Mouse (Mus musculus) MEL (cell line): ENCODE results near the gene Tcf25. TPM values are rescaled to one million over a fixed set of nuclear protein-coding genes. Genes with fewer than 3 reads are reported as not detected.
A peak's percentile ranks its signal among the peaks of the same experiment; 100 is the strongest.

Source experiments
- DNase-seq: peaks from one replicate; pipeline ENCODE4 v3.0.0; 2011; ENCODE audit warnings: low read depth, low spot score
- H3K27ac ChIP-seq: 2 replicates; pipeline ENCODE4 v1.5.1; 2012; ENCODE audit warnings: low read depth, mild to moderate bottlenecking, control low read depth, low read length, moderate library complexity; ENCODE audit not compliant: control insufficient read depth
- H3K27me3 ChIP-seq, 2 experiments: fragments of 150-350 bp in 1 of 2; sonication (generic) in 1 of 2; 2 replicates each; pipeline ENCODE4 v1.6.1; 2012; ENCODE audit warnings: low read length in 2 of 2, mild to moderate bottlenecking in 2 of 2, improper control_type of control experiment in 1 of 2, moderate library complexity in 1 of 2; ENCODE audit not compliant: insufficient read depth in 2 of 2, control insufficient read depth in 1 of 2
- H3K36me3 ChIP-seq, 2 experiments: 2 replicates each; pipeline ENCODE4 v1.6.1; 2012 to 2014; ENCODE audit warnings: low read length in 2 of 2, improper control_type of control experiment in 1 of 2, inconsistent platforms in 1 of 2, mild to moderate bottlenecking in 1 of 2; ENCODE audit not compliant: insufficient read depth in 2 of 2, control insufficient read depth in 1 of 2
- H3K4me1 ChIP-seq, 2 experiments: fragments of 150-350 bp in 1 of 2; sonication (generic) in 1 of 2; 2 replicates each; pipeline ENCODE4 v1.6.1; 2012; ENCODE audit warnings: low read length in 2 of 2, improper control_type of control experiment in 1 of 2, mild to moderate bottlenecking in 1 of 2; ENCODE audit not compliant: insufficient read depth in 2 of 2, control insufficient read depth in 1 of 2
- H3K4me3 ChIP-seq, 2 experiments: fragments of 150-350 bp in 1 of 2; sonication (generic) in 1 of 2; 2 replicates each; pipeline ENCODE4 v1.5.1; 2012; ENCODE audit warnings: low read depth in 2 of 2, low read length in 2 of 2, mild to moderate bottlenecking in 2 of 2, moderate library complexity in 2 of 2, control low read depth in 1 of 2, improper control_type of control experiment in 1 of 2; ENCODE audit not compliant: control insufficient read depth in 1 of 2, insufficient read depth in 1 of 2
- H3K79me2 ChIP-seq: 2 replicates; pipeline ENCODE4 v1.6.1; 2012; ENCODE audit warnings: mild to moderate bottlenecking, low read length, moderate library complexity; ENCODE audit not compliant: control insufficient read depth, poor library complexity, insufficient read depth
- H3K9ac ChIP-seq: 2 replicates; pipeline ENCODE4 v1.6.1; 2012; ENCODE audit warnings: low read depth, mild to moderate bottlenecking, control low read depth, low read length, moderate library complexity; ENCODE audit not compliant: control insufficient read depth, poor library complexity, severe bottlenecking
- H3K9me3 ChIP-seq: fragments of 150-350 bp; sonication (generic); replicated peaks from 2 replicates; pipeline ENCODE4 v1.6.1; 2012; ENCODE audit warnings: mild to moderate bottlenecking, low read length, improper control_type of control experiment, moderate library complexity; ENCODE audit not compliant: insufficient read depth
- EP300 ChIP-seq, 2 experiments: IDR thresholded peaks; 2 replicates each; pipeline ENCODE4 v1.6.1; 2011; ENCODE audit warnings: improper control_type of control experiment in 2 of 2, low read length in 2 of 2, low read depth in 1 of 2, mild to moderate bottlenecking in 1 of 2
- ETS1 ChIP-seq: IDR thresholded peaks from 2 replicates; pipeline ENCODE4 v1.6.1; 2012; ENCODE audit warnings: low read depth, mild to moderate bottlenecking, inconsistent platforms, low read length, improper control_type of control experiment, moderate library complexity
- GATA1 ChIP-seq: IDR thresholded peaks from 2 replicates; pipeline ENCODE4 v1.6.1; 2011; ENCODE audit warnings: low read depth, low read length, improper control_type of control experiment
- HCFC1 ChIP-seq: IDR thresholded peaks from 2 replicates; pipeline ENCODE4 v1.6.1; 2012; ENCODE audit warnings: low read depth, mild to moderate bottlenecking, inconsistent platforms, low read length, improper control_type of control experiment, moderate library complexity
- JUND ChIP-seq: IDR thresholded peaks from 2 replicates; pipeline ENCODE4 v1.6.1; 2011; ENCODE audit warnings: low read depth, mild to moderate bottlenecking, improper control_type of control experiment, low read length
- MAZ ChIP-seq: IDR thresholded peaks from 2 replicates; pipeline ENCODE4 v1.6.1; 2012; ENCODE audit warnings: low read depth, mild to moderate bottlenecking, inconsistent platforms, low read length, improper control_type of control experiment
- MEF2A ChIP-seq: IDR thresholded peaks from 2 replicates; pipeline ENCODE4 v1.6.1; 2014; ENCODE audit warnings: low read depth, mild to moderate bottlenecking, inconsistent platforms, low read length, improper control_type of control experiment; ENCODE audit not compliant: poor library complexity, insufficient replicate concordance, severe bottlenecking; ENCODE audit errors: extremely low read depth
- MXI1 ChIP-seq: IDR thresholded peaks from 2 replicates; pipeline ENCODE4 v1.6.1; 2011; ENCODE audit warnings: mild to moderate bottlenecking, low read depth, low read length, improper control_type of control experiment
- MYB ChIP-seq: IDR thresholded peaks from 2 replicates; pipeline ENCODE4 v1.6.1; 2011; ENCODE audit warnings: mild to moderate bottlenecking, low read depth, low read length, improper control_type of control experiment
- MYC ChIP-seq: IDR thresholded peaks from 2 replicates; pipeline ENCODE4 v1.6.1; 2011; ENCODE audit warnings: low read depth, mild to moderate bottlenecking, low read length, improper control_type of control experiment, moderate library complexity
- POLR2A ChIP-seq, 2 experiments: IDR thresholded peaks; 2 replicates each; pipeline ENCODE4 v1.6.1; 2011 to 2012; ENCODE audit warnings: low read length in 2 of 2, mild to moderate bottlenecking in 2 of 2, control low read depth in 1 of 2, improper control_type of control experiment in 1 of 2, low read depth in 1 of 2, moderate library complexity in 1 of 2; ENCODE audit not compliant: control insufficient read depth in 1 of 2, insufficient read depth in 1 of 2, poor library complexity in 1 of 2
- RAD21 ChIP-seq: IDR thresholded peaks from 2 replicates; pipeline ENCODE4 v1.6.1; 2011; ENCODE audit warnings: mild to moderate bottlenecking, low read depth, low read length, improper control_type of control experiment
- RCOR1 ChIP-seq: IDR thresholded peaks from 2 replicates; pipeline ENCODE4 v1.6.1; 2012; ENCODE audit warnings: low read depth, mild to moderate bottlenecking, inconsistent platforms, low read length, improper control_type of control experiment
- SIN3A ChIP-seq: IDR thresholded peaks from 2 replicates; pipeline ENCODE4 v1.6.1; 2012; ENCODE audit warnings: low read length, improper control_type of control experiment, inconsistent platforms
- TAL1 ChIP-seq: IDR thresholded peaks from 2 replicates; pipeline ENCODE4 v1.6.1; 2012; ENCODE audit warnings: mild to moderate bottlenecking, inconsistent platforms, low read length, moderate library complexity, mixed read lengths
- TBP ChIP-seq: IDR thresholded peaks from 2 replicates; pipeline ENCODE4 v1.8.0; 2011; ENCODE audit warnings: low read depth, low read length, improper control_type of control experiment
- TCF12 ChIP-seq: IDR thresholded peaks from 2 replicates; pipeline ENCODE4 v1.6.1; 2014; ENCODE audit warnings: low read depth, mild to moderate bottlenecking, inconsistent platforms, low read length, improper control_type of control experiment, moderate library complexity
- UBTF ChIP-seq: IDR thresholded peaks from 2 replicates; pipeline ENCODE4 v1.6.1; 2012; ENCODE audit warnings: low read depth, mild to moderate bottlenecking, inconsistent platforms, low read length, improper control_type of control experiment, moderate library complexity, borderline replicate concordance; ENCODE audit not compliant: insufficient read depth
- USF2 ChIP-seq, 2 experiments: IDR thresholded peaks; 2 replicates each; pipeline ENCODE4 v1.6.1; 2011 to 2012; ENCODE audit warnings: improper control_type of control experiment in 2 of 2, low read length in 2 of 2, borderline replicate concordance in 1 of 2, inconsistent platforms in 1 of 2, low read depth in 1 of 2, mild to moderate bottlenecking in 1 of 2; ENCODE audit not compliant: insufficient read depth in 1 of 2
- ZKSCAN1 ChIP-seq: IDR thresholded peaks from 2 replicates; pipeline ENCODE4 v1.6.1; 2012; ENCODE audit warnings: low read depth, mild to moderate bottlenecking, inconsistent platforms, low read length, improper control_type of control experiment, moderate library complexity
- ZMIZ1 ChIP-seq: IDR thresholded peaks from 2 replicates; pipeline ENCODE4 v1.6.1; 2012; ENCODE audit warnings: low read depth, mild to moderate bottlenecking, inconsistent platforms, low read length, improper control_type of control experiment, moderate library complexity
- ZNF384 ChIP-seq: IDR thresholded peaks from 2 replicates; pipeline ENCODE4 v1.6.1; 2012; ENCODE audit warnings: low read depth, mild to moderate bottlenecking, inconsistent platforms, low read length, improper control_type of control experiment
- polyA plus RNA-seq, 2 experiments: library from polyadenylated mRNA; stranded (reverse) in 1 of 2; unstranded in 1 of 2; fragments of >175 nt in 1 of 2; fragments of >200 nt in 1 of 2; gene quantifications; 2 replicates each; pipeline versions ENCODE4 v1.2.1 to v1.2.4; 2012; ENCODE audit warnings: low replicate concordance in 2 of 2, low read depth in 1 of 2; ENCODE audit not compliant: insufficient read length in 2 of 2, insufficient read depth in 1 of 2, missing spikeins in 1 of 2
- total RNA-seq: library from RNA; depleted of rRNA; stranded (reverse); fragments of 300-350 nt; gene quantifications from 2 replicates; pipeline ENCODE4 v1.2.3, GENCODE M21; 2012

The Tcf25 gene
- total and polyA plus RNA-seq, 3 experiments: 107 to 327 TPM; not detected in 1

DNA sequence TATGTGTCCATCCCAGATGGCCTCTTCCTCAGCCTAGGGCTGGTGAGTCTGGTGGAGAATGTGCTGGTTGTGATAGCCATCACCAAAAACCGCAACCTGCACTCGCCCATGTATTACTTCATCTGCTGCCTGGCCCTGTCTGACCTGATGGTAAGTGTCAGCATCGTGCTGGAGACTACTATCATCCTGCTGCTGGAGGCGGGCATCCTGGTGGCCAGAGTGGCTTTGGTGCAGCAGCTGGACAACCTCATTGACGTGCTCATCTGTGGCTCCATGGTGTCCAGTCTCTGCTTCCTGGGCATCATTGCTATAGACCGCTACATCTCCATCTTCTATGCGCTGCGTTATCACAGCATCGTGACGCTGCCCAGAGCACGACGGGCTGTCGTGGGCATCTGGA lies 34.1 kb downstream of the Tcf25 start:
- H3K79me2 ChIP-seq: no peaks in the 10 kb centered on the region
- no peak overlapping the region for H3K27ac ChIP-seq
- peaks cover 2 to 51% of the 10 kb centered on the region in 2 experiments for H3K4me1 ChIP-seq
- no peak overlapping the region for H3K9ac ChIP-seq
- DNase-seq: no peak
- H3K9me3 ChIP-seq: no peaks in the 10 kb centered on the region
- H3K4me3 ChIP-seq: no peak overlapping the region
- TF ChIP-seq HCFC1 (no peak), POLR2A (IDR thresholded peaks at IDR 0.05; ENCODE audit: control insufficient read depth in 1 of 2, insufficient read depth in 1 of 2, low read depth in 1 of 2, low read length in 2 of 2, poor library complexity in 1 of 2) (no peak), RCOR1 (no peak), UBTF (no peak), JUND (no peak), MYB (no peak), TCF12 (no peak), MAZ (0 out of 2 replicates have a peak, but pooled peaks have one; percentile 18)
- TF ChIP-seq, all 39 proteins: peak for 1
- H3K27me3 ChIP-seq: no peaks in the 10 kb centered on the region
- H3K36me3 ChIP-seq: peaks cover 0 to 37% of the 10 kb centered on the region in 2 experiments; a peak in 2 of 4 replicates

DNA sequence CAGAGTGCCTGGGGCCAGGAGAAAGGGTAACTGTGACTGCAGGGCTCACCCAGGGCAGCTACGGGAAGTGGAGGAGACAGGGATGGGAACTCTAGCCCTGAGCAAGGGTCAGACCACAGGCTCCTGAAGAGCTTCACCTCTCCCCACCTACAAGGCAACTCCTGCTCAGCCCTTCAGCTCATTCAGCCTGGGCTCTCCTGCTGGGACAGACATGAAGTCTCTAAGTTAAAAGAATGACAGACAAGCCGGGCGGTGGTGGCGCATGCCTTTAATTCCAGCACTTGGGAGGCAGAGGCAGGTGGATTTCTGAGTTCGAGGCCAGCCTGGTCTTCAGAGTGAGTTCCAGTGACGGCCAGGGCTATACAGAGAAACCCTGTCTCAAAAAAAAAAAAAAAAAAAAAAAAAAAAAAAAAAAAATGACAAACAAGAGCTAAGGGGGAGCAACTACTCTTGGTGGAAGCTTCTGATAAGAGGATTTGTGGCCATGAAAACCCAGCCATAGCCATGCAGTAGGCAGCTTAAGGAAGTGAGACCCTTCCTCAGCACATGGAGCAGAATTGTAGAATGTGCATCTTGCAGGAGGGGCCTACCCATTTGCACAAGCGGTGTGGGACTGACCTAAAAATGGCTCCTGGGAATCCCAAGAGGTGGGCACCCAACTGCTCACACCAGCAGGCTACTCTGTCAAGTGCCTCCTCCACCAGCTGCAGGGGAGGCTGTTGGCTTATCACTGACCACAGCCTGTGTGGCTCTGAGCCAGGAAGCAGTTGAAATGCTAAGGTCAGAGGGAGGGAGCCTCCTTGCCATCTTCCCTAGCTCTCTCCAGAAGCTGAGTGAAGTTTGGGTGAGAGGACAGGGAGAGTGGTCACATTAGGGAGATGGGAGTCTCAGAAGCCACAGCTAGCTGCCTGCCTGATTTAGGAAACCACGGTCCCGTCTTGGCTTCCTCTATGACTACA lies 35.3 kb downstream of the Tcf25 start:
- peak overlapping the region; percentile 60 for H3K27ac ChIP-seq
- TF ChIP-seq ZKSCAN1 (peak; percentile 43; the same call in 1 of the 2 replicates), ZMIZ1 (no peak), USF2 (IDR thresholded peaks at IDR 0.05; ENCODE audit: borderline replicate concordance in 1 of 2, insufficient read depth in 1 of 2, low read depth in 1 of 2, low read length in 2 of 2) (no peak), RAD21 (no peak), MXI1 (peak; percentile 45; the same call in 1 of the 2 replicates), GATA1 (peak; percentile 37; the same call in 1 of the 2 replicates), EP300 (IDR thresholded peaks at IDR 0.05; ENCODE audit: low read depth in 1 of 2, low read length in 2 of 2) (peak; percentile 61 to 80; a peak in 3 of 4 replicates), SIN3A (peak; percentile 47; the same call in 1 of the 2 replicates), MYB (peak; percentile 58), ZNF384 (peak; percentile 95), ETS1 (peak; percentile 72), MYC (no peak; the same call in 1 of the 2 replicates), TAL1 (peak; percentile 90), MEF2A (no peak), TCF12 (peak; percentile 73; the same call in 1 of the 2 replicates), TBP (peak; percentile 92), RCOR1 (peak; percentile 49; the same call in 1 of the 2 replicates)
- H3K79me2 ChIP-seq: no peaks in the 10 kb centered on the region
- no peaks in the 10 kb centered on the region for H3K9me3 ChIP-seq
- peaks cover 2 to 52% of the 10 kb centered on the region in 2 experiments for H3K4me1 ChIP-seq
- H3K27me3 ChIP-seq: no peaks in the 10 kb centered on the region
- H3K36me3 ChIP-seq: peaks cover 0 to 37% of the 10 kb centered on the region in 2 experiments; a peak in 2 of 4 replicates
- H3K9ac ChIP-seq: 0 out of 2 replicates have a peak overlapping the region, but pooled peaks have one; percentile 6
- no peak overlapping the region for H3K4me3 ChIP-seq
- peak; percentile 85 for DNase-seq
